18 mouse cellular contexts compared by ENCODE assay signal in genomic region chr16:25029548-25029947, GRCm38 (mm10).
"Had no signal": no experiment of that assay in that cellular context is flagged by ENCODE, and none has a peak within 500 bp of the region (broad histone marks: within the 10 kb centered on the region; RNA-seq: fewer than 3 reads in every experiment).

No protein-coding gene starts in this region.

- H3K27me3 ChIP-seq: midbrain, embryonic 12.5 days; neural tube, embryonic 13.5 days; neural tube, embryonic 15.5 days had no signal

- H3K4me3 ChIP-seq: midbrain, embryonic 10.5 days; midbrain, embryonic 12.5 days; myocyte; neural tube, embryonic 13.5 days; neural tube, embryonic 15.5 days had no signal

- DNase-seq: lung, embryonic 14.5 days; lung, postnatal 10 days; lung, postnatal 4 days; midbrain, embryonic 14.5 days; retina, postnatal 1 day; right cerebral cortex, adult 18-20 months; right cerebral cortex, postnatal 25 days; right cerebral cortex, postnatal 4 days; spleen, adult 18-20 months; thymus, adult 18-20 months; thymus, postnatal 14 days; thymus, postnatal 36 days had no signal

- H3K9ac ChIP-seq: lung, embryonic 14.5 days; midbrain, embryonic 12.5 days; neural tube, embryonic 13.5 days; neural tube, embryonic 15.5 days had no signal

- H3K36me3 ChIP-seq: midbrain, embryonic 10.5 days; midbrain, embryonic 12.5 days; neural tube, embryonic 13.5 days; neural tube, embryonic 15.5 days had no signal

- H3K9me3 ChIP-seq: midbrain, embryonic 10.5 days; midbrain, embryonic 12.5 days; neural tube, embryonic 13.5 days; neural tube, embryonic 15.5 days had no signal

- H3K4me1 ChIP-seq: midbrain, embryonic 10.5 days; midbrain, embryonic 12.5 days; neural tube, embryonic 13.5 days; neural tube, embryonic 15.5 days had no signal

- H3K27ac ChIP-seq: midbrain, embryonic 10.5 days; midbrain, embryonic 12.5 days; neural tube, embryonic 13.5 days; neural tube, embryonic 15.5 days had no signal

- ATAC-seq: midbrain, embryonic 16.5 days had no signal

- H3K4me2 ChIP-seq: lung, embryonic 14.5 days; midbrain, embryonic 12.5 days; neural tube, embryonic 13.5 days; neural tube, embryonic 15.5 days had no signal
